Mouse (Mus musculus) heart, embryonic 12.5 days (tissue): ENCODE measurements around the gene Pkd1l2. TPM values are rescaled to one million over a fixed set of nuclear protein-coding genes. Genes with fewer than 3 reads are reported as not detected.

Experiments used
- ATAC-seq: fragments of 200-750 bp; cut with Nextera tagmentation; 2 replicates; pipeline ENCODE4 v1.8.0; 2017; ENCODE audit warnings: moderate TSS enrichment, moderate library complexity; ENCODE audit not compliant: insufficient number of reproducible peaks, low FRiP score
- H3K27ac ChIP-seq: fragments of 300-500 bp; sonication (generic); 2 replicates; pipeline ENCODE4 v1.5.1; 2016; ENCODE audit warnings: mild to moderate bottlenecking, moderate library complexity; ENCODE audit not compliant: poor library complexity, severe bottlenecking
- H3K27me3 ChIP-seq: fragments of 300-500 bp; sonication (generic); replicated peaks from 2 replicates; pipeline ENCODE4 v1.6.1; 2016; ENCODE audit warnings: mild to moderate bottlenecking, moderate library complexity
- H3K36me3 ChIP-seq: fragments of 300-500 bp; sonication (generic); 2 replicates; pipeline ENCODE4 v1.6.1; 2016; ENCODE audit warnings: mild to moderate bottlenecking, moderate library complexity
- H3K4me1 ChIP-seq: fragments of 300-500 bp; sonication (generic); replicated peaks from 2 replicates; pipeline ENCODE4 v1.6.1; 2016; ENCODE audit warnings: mild to moderate bottlenecking
- H3K4me2 ChIP-seq: fragments of 300-500 bp; sonication (generic); 2 replicates; pipeline ENCODE4 v1.6.1; 2016; ENCODE audit warnings: mild to moderate bottlenecking, moderate library complexity
- H3K4me3 ChIP-seq: fragments of 300-500 bp; sonication (generic); 2 replicates; pipeline ENCODE4 v1.5.1; 2016; ENCODE audit warnings: mild to moderate bottlenecking
- H3K9ac ChIP-seq: fragments of 300-500 bp; sonication (generic); 2 replicates; pipeline ENCODE4 v1.6.1; 2016; ENCODE audit warnings: mild to moderate bottlenecking, moderate library complexity
- H3K9me3 ChIP-seq: fragments of 300-500 bp; sonication (generic); replicated peaks from 2 replicates; pipeline ENCODE4 v1.6.1; 2016; ENCODE audit warnings: mild to moderate bottlenecking, moderate library complexity
- WGBS: fragments of 180-500 bp; shearing (Covaris S2); methylation state at CpG from one replicate; pipeline ENCODE4 v1.1.7; 2016; 5-methylcytosine and 5-hydroxymethylcytosine counted together
- polyA plus RNA-seq: library from polyadenylated mRNA; unstranded; fragments of >200 nt; fragmentation: Nextera tagmentation; extraction: Ambion mirVana; gene quantifications from 2 replicates; pipeline ENCODE4 v1.2.1, GENCODE M21; 2016

Gene Pkd1l2
- 0.11 TPM in 1 of 2 replicates, not detected in the other for polyA plus RNA-seq

GRCm38 (mm10) chr8:117082399-117082872 is at the start of gene Pkd1l2:
Pkd1l2 (minus strand) TSS chr8:117082449.
- Histone ChIP-seq H3K9me3 (no peaks in the 10 kb centered on the region), H3K27me3 (no peaks in the 10 kb centered on the region; the same call in 1 of the 2 replicates), H3K36me3 (no peaks in the 10 kb centered on the region), H3K9ac (no peak within 1 kb of the TSS), H3K4me1 (peaks cover 40% of the 10 kb centered on the region), H3K4me3 (no peak within 1 kb of the TSS), H3K4me2 (no peak within 1 kb of the TSS), H3K27ac (no peak within 1 kb of the TSS)
- ATAC-seq = no peak
- WGBS = 81% methylated on average over 8 of the region's 8 CpGs

DNA sequence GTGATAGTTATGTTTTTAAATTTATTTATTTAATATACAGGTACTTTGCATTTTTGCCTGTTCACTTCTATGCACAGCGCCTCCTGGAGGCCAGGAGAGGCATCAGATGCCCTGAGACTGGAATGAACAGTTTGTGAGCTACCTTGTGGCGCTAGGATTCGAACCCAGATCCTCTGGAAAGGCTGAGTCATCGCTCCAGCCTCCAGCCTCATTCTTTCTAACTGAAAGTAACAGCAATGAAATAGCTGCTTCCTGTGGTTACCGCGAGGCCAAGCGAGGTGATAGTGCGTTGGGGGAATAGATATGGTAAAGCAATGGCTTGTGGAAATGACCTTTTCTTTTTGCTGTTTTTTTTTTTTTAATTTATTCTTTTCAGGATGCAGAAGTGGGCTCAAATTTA is 44.8 kb upstream of the Pkd1l2 start:
- H3K4me1 ChIP-seq = no peaks in the 10 kb centered on the region
- no peaks in the 10 kb centered on the region for H3K27me3 ChIP-seq
- no peaks in the 10 kb centered on the region for H3K36me3 ChIP-seq
- no peak overlapping the region for H3K4me3 ChIP-seq
- no peak for ATAC-seq
- 81% methylated on average over 8 of the region's 8 CpGs for WGBS
- no peak overlapping the region for H3K9ac ChIP-seq
- H3K27ac ChIP-seq = no peak overlapping the region
- H3K9me3 ChIP-seq = no peaks in the 10 kb centered on the region
- H3K4me2 ChIP-seq = no peak overlapping the region

- H3K4me2 ChIP-seq = no peak overlapping the region
These were observed 44.2 kb upstream of the Pkd1l2 start for GRCm38 (mm10) chr8:117126411-117126810.

DNA sequence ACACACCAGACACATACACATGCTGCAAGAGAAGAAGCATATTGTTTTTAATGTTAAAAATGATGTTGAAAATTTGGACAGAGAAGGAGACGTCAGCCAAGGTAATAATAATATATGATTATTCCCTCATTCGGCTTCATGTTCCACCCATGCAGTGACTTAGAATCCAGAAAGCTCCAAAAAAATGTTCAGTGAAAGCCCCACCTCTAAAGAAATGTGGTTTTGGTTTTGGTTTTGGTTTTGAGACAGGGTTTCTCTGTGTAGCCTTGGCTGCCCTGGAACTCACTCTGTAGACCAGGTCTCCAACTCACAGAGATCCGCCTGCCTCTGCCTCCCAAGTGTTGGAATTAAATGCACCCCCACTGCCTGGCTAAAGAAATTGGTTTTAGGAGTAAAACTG is 43.6 kb upstream of the Pkd1l2 start:
- H3K36me3 ChIP-seq = no peaks in the 10 kb centered on the region
- WGBS = 82% methylated on average over 3 of the region's 3 CpGs

More at GRCm38 (mm10) chr8:117126411-117126810, 44.2 kb upstream of the Pkd1l2 start:
- WGBS = 83% methylated on average over 3 of the region's 3 CpGs
- Histone ChIP-seq H3K9ac (no peak overlapping the region), H3K27ac (no peak overlapping the region), H3K9me3 (no peaks in the 10 kb centered on the region), H3K36me3 (no peaks in the 10 kb centered on the region), H3K4me3 (no peak overlapping the region), H3K27me3 (no peaks in the 10 kb centered on the region), H3K4me1 (no peaks in the 10 kb centered on the region)
- no peak for ATAC-seq

DNA sequence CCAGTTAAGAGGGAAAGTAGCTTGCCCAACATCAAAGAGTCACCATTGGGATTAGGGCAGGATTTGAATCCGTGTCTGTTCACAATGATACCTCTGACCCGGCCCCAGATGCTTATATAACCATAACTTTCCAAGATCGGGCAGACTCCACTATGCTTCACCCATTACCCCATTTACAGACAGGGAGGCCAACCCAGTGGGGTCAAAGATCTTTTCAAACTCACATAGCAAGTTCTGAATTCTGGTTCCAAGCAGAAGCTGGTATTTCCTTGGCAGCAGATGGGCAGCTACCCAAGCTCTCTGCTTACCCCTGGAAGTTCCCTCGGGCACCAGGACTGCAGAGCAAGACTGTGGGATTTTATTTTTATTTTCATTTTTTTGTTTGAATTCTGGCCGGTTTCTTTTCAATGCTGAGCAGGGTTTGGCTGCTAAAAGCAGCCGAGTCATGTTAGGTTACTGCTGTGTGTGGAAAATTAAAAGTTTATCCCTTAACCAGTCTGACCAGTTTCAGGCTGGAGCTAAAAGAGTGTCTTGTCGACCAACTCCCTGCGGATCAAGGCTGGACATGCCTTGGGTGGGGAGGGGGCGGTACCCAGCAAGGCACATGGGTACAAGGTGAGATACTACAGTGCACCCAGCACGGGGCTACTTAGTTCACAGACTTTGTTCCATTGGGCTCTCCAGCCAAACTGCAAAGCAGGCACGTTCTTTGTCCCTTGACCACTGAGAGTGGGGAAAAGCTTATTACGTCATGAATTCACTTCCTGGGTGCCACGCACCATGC is 41.8 kb upstream of the Pkd1l2 start:
- no peak for ATAC-seq
- Histone ChIP-seq H3K4me1 (no peaks in the 10 kb centered on the region), H3K4me3 (no peak overlapping the region), H3K36me3 (no peaks in the 10 kb centered on the region), H3K9me3 (no peaks in the 10 kb centered on the region), H3K27me3 (no peaks in the 10 kb centered on the region), H3K27ac (no peak overlapping the region), H3K4me2 (no peak overlapping the region), H3K9ac (no peak overlapping the region)
- 75% methylated on average over 13 of the region's 13 CpGs for WGBS

More for the DNA sequence above, 43.6 kb upstream of the Pkd1l2 start:
- H3K9ac ChIP-seq = no peak overlapping the region
- H3K4me2 ChIP-seq = no peak overlapping the region
- H3K27me3 ChIP-seq = no peaks in the 10 kb centered on the region
- no peak overlapping the region for H3K4me3 ChIP-seq
- no peaks in the 10 kb centered on the region for H3K9me3 ChIP-seq
- no peaks in the 10 kb centered on the region for H3K4me1 ChIP-seq
- no peak overlapping the region for H3K27ac ChIP-seq
- no peak for ATAC-seq

- no peak overlapping the region for H3K27ac ChIP-seq
- no peak overlapping the region for H3K4me2 ChIP-seq
- no peaks in the 10 kb centered on the region for H3K4me1 ChIP-seq
- no peak overlapping the region for H3K4me3 ChIP-seq
- no peaks in the 10 kb centered on the region for H3K36me3 ChIP-seq
- 63% methylated on average over 8 of the region's 8 CpGs for WGBS
- H3K27me3 ChIP-seq = no peaks in the 10 kb centered on the region
- ATAC-seq = no peak
- no peak overlapping the region for H3K9ac ChIP-seq
- H3K9me3 ChIP-seq = no peaks in the 10 kb centered on the region
These were observed 39.0 kb upstream of the Pkd1l2 start for GRCm38 (mm10) chr8:117121277-117121676.

DNA sequence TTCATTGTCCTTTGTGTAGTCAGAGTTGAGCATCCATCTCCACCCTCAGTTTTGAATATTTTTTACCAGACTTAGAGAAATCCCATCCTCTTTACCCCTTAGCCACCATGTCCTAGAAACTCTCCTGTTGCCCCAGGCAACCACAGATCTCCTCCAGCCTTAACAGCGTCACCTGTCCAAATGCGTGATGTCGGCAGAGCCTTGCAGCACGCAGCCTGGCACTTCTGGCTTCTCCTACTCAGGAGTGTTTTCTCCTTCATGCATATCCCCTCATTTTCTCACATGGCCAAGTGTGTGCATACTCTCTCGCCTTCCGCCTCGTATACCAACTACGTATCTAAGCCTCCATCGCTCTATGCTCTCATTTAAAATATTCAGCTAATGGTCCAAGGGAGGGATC is 36.2 kb upstream of the Pkd1l2 start:
- 85% methylated on average over 9 of the region's 9 CpGs for WGBS
- H3K9ac ChIP-seq = no peak overlapping the region
- H3K9me3 ChIP-seq = no peaks in the 10 kb centered on the region
- no peak overlapping the region for H3K4me3 ChIP-seq
- H3K27ac ChIP-seq = no peak overlapping the region
- no peak overlapping the region for H3K4me2 ChIP-seq
- no peaks in the 10 kb centered on the region for H3K36me3 ChIP-seq
- no peak for ATAC-seq
- peaks cover 13% of the 10 kb centered on the region for H3K4me1 ChIP-seq
- no peaks in the 10 kb centered on the region for H3K27me3 ChIP-seq

DNA sequence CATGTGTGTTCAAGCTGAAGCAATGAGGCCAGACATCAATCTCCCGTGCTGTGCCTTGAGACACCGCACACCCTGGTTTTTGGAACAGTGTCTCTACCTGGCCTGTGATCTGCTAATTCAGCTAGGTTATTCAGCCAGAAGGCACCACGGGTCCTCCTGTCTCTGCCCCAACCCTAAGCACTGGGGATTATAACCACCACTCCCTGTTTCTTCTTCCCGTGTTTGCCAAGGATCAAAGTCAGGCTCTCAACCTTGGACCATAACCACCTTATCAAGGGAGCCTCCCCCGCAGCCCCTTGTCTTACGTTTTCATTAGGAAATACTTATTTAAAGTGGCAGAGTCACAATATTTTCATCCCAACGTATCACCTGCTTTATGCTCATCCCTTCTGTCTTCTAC is 34.3 kb upstream of the Pkd1l2 start:
- H3K4me1 ChIP-seq = peaks cover 13% of the 10 kb centered on the region
- H3K27ac ChIP-seq = no peak overlapping the region
- H3K4me2 ChIP-seq = no peak overlapping the region
- no peaks in the 10 kb centered on the region for H3K9me3 ChIP-seq
- no peaks in the 10 kb centered on the region for H3K36me3 ChIP-seq
- 69% methylated on average over 7 of the region's 7 CpGs for WGBS
- no peak overlapping the region for H3K4me3 ChIP-seq
- ATAC-seq = no peak
- no peak overlapping the region for H3K9ac ChIP-seq
- H3K27me3 ChIP-seq = no peaks in the 10 kb centered on the region

GRCm38 (mm10) chr8:117115676-117116446 is 33.6 kb upstream of the Pkd1l2 start:
- Histone ChIP-seq H3K27me3 (no peaks in the 10 kb centered on the region), H3K36me3 (no peaks in the 10 kb centered on the region), H3K4me2 (peak overlapping the region; percentile 50), H3K4me1 (peaks cover 13% of the 10 kb centered on the region), H3K9ac (no peak overlapping the region), H3K9me3 (no peaks in the 10 kb centered on the region), H3K4me3 (peak overlapping the region; percentile 11; the same call in 1 of the 2 replicates), H3K27ac (no peak overlapping the region)
- 14% methylated on average over 13 of the region's 13 CpGs for WGBS
- ATAC-seq = peak; percentile 72; the same call in 1 of the 2 replicates

DNA sequence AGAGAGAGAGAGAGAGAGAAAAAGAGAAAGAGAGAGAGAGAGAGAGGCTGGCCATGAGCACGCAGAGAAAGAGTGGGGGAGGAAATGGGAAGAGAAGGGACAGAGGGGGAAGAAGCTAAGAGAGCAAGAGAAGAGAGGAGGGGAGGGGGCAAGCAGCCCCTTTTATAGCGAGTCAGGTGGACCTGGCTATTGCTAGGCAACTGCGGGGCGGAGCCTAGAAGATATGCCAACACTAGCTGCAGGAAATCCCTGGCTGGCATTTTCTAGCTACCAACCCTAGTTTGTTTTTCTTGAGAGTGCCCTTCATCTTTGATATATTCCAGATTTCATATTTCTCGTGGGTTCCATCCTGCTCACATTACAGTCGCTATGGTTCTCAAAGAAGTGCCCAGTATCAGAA is 32.8 kb upstream of the Pkd1l2 start:
- no peaks in the 10 kb centered on the region for H3K27me3 ChIP-seq
- H3K4me2 ChIP-seq = peak overlapping the region; percentile 50
- ATAC-seq = no peak
- 39% methylated on average over 6 of the region's 6 CpGs for WGBS
- H3K27ac ChIP-seq = no peak overlapping the region
- H3K4me1 ChIP-seq = peaks cover 13% of the 10 kb centered on the region
- no peaks in the 10 kb centered on the region for H3K9me3 ChIP-seq
- H3K36me3 ChIP-seq = no peaks in the 10 kb centered on the region
- H3K9ac ChIP-seq = no peak overlapping the region
- H3K4me3 ChIP-seq = no peak overlapping the region

GRCm38 (mm10) chr8:117112261-117112660 is 30.0 kb upstream of the Pkd1l2 start:
- Histone ChIP-seq H3K9me3 (peaks cover 6% of the 10 kb centered on the region; the same call in 1 of the 2 replicates), H3K4me3 (no peak overlapping the region), H3K9ac (no peak overlapping the region), H3K36me3 (no peaks in the 10 kb centered on the region), H3K27me3 (no peaks in the 10 kb centered on the region), H3K4me2 (no peak overlapping the region), H3K4me1 (peaks cover 13% of the 10 kb centered on the region), H3K27ac (no peak overlapping the region)
- WGBS = 68% methylated on average over 8 of the region's 8 CpGs
- ATAC-seq = no peak
